Mouse (Mus musculus): ENCODE data around the gene Rps11. TPM values are rescaled to one million over a fixed set of nuclear protein-coding genes. Genes with fewer than 3 reads are reported as not detected.
A peak's percentile ranks its signal among the peaks of the same experiment; 100 is the strongest.

Rps11 gene
- polyA plus RNA-seq, 1 experiment from 2014 or later, result 1,305 TPM

- WGBS (ENCODE audit: insufficient replicate concordance), result 73% methylated on average over 4 of the region's 4 CpGs
- ATAC-seq (replicated peaks; ENCODE audit: insufficient number of reproducible peaks, low FRiP score, low TSS enrichment), result no peak
Observed at GRCm38 (mm10) chr7:45086084-45086483, 38.2 kb downstream of the Rps11 start.

DNA sequence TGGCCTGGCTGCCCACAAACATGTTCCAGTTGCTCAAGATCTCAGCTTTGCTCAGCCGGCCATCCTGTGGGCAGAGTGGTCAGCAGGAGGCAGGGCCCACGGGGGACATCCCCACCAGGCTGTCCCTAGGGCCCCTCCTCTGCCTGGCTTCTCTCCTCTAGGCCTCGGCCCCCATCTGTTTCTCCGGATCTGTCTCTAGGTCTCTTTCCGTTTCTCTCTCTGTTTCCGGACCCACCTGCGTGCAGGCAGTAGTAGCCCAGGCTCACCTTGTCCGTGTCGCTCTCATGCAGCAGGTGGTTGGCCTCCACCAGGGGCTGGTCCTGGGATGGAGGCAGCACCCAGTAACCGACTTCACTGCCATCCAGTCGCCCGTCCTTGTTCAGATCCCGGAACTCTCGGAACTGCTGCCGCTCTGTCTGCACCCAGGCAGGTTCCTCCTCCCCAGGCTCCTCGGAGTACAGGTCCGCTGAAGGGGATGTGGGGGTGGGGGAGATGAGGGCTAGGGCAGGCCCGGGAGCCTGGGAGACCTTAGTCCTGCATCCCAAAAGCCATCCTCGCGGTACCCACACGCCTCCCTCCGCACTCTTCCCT is 40.8 kb downstream of the Rps11 start:
- no peak for ATAC-seq (replicated peaks; ENCODE audit: insufficient number of reproducible peaks, low FRiP score, low TSS enrichment)

More at GRCm38 (mm10) chr7:45086084-45086483, 38.2 kb downstream of the Rps11 start:
- Histone ChIP-seq H3K4me1 (ENCODE audit: control insufficient read depth, insufficient read depth, low read length) (peaks cover 7% of the 10 kb centered on the region; the same call in 1 of the 2 replicates), H3K9ac (ENCODE audit: low read depth, low read length) (no peak overlapping the region), H3K27ac (ENCODE audit: low read depth, low read length) (no peak overlapping the region), H3K4me2 (no peak overlapping the region), H3K4me3 (ENCODE audit: low read depth, low read length) (no peak overlapping the region), H3K9me3 (replicated peaks; ENCODE audit: control insufficient read depth, low read length) (no peaks in the 10 kb centered on the region; the same call in 1 of the 2 replicates), H3K36me3 (ENCODE audit: control insufficient read depth, insufficient read depth, low read length) (peaks cover 47% of the 10 kb centered on the region), H3K27me3 (ENCODE audit: control insufficient read depth, insufficient read depth, low read length) (no peaks in the 10 kb centered on the region)

GRCm38 (mm10) chr7:45082401-45083299 is 41.6 kb downstream of the Rps11 start:
- Histone ChIP-seq H3K9ac (ENCODE audit: low read depth, low read length) (no peak overlapping the region), H3K27me3 (ENCODE audit: control insufficient read depth, insufficient read depth, low read length) (no peaks in the 10 kb centered on the region), H3K27ac (ENCODE audit: low read depth, low read length) (no peak overlapping the region), H3K4me2 (peak overlapping the region; percentile 12; the same call in 1 of the 2 replicates), H3K4me3 (ENCODE audit: low read depth, low read length) (no peak overlapping the region), H3K36me3 (ENCODE audit: control insufficient read depth, insufficient read depth, low read length) (peaks cover 37% of the 10 kb centered on the region), H3K4me1 (ENCODE audit: control insufficient read depth, insufficient read depth, low read length) (no peaks in the 10 kb centered on the region), H3K9me3 (replicated peaks; ENCODE audit: control insufficient read depth, low read length) (no peaks in the 10 kb centered on the region; the same call in 1 of the 2 replicates)
- WGBS (ENCODE audit: insufficient replicate concordance), result 59% methylated on average over 25 of the region's 25 CpGs
- no peak for ATAC-seq (replicated peaks; ENCODE audit: insufficient number of reproducible peaks, low FRiP score, low TSS enrichment)

More for the DNA sequence above, 40.8 kb downstream of the Rps11 start:
- H3K4me1 ChIP-seq (ENCODE audit: control insufficient read depth, insufficient read depth, low read length), result no peaks in the 10 kb centered on the region
- no peaks in the 10 kb centered on the region; the same call in 1 of the 2 replicates for H3K9me3 ChIP-seq (replicated peaks; ENCODE audit: control insufficient read depth, low read length)
- WGBS (ENCODE audit: insufficient replicate concordance), result 76% methylated on average over 22 of the region's 22 CpGs
- H3K36me3 ChIP-seq (ENCODE audit: control insufficient read depth, insufficient read depth, low read length), result peaks cover 41% of the 10 kb centered on the region
- H3K27ac ChIP-seq (ENCODE audit: low read depth, low read length), result no peak overlapping the region
- no peak overlapping the region for H3K4me3 ChIP-seq (ENCODE audit: low read depth, low read length)
- H3K9ac ChIP-seq (ENCODE audit: low read depth, low read length), result 0 out of 2 replicates have a peak overlapping the region, but pooled peaks have one; percentile 16
- H3K27me3 ChIP-seq (ENCODE audit: control insufficient read depth, insufficient read depth, low read length), result no peaks in the 10 kb centered on the region
- H3K4me2 ChIP-seq, result no peak overlapping the region

- no peak for ATAC-seq (replicated peaks; ENCODE audit: insufficient number of reproducible peaks, low FRiP score, low TSS enrichment)
- Histone ChIP-seq H3K4me3 (ENCODE audit: low read depth, low read length) (no peak overlapping the region), H3K9ac (ENCODE audit: low read depth, low read length) (no peak overlapping the region), H3K27ac (ENCODE audit: low read depth, low read length) (no peak overlapping the region), H3K4me2 (no peak overlapping the region), H3K4me1 (ENCODE audit: control insufficient read depth, insufficient read depth, low read length) (no peaks in the 10 kb centered on the region; the same call in 1 of the 2 replicates), H3K36me3 (ENCODE audit: control insufficient read depth, insufficient read depth, low read length) (peaks cover 27% of the 10 kb centered on the region), H3K9me3 (replicated peaks; ENCODE audit: control insufficient read depth, low read length) (no peaks in the 10 kb centered on the region; the same call in 1 of the 2 replicates), H3K27me3 (ENCODE audit: control insufficient read depth, insufficient read depth, low read length) (no peaks in the 10 kb centered on the region)
- 51% methylated on average over 5 of the region's 5 CpGs for WGBS (ENCODE audit: insufficient replicate concordance)
Observed at GRCm38 (mm10) chr7:45081016-45081415, 43.2 kb downstream of the Rps11 start.

- Histone ChIP-seq H3K4me3 (ENCODE audit: low read depth, low read length) (no peak overlapping the region), H3K27me3 (ENCODE audit: control insufficient read depth, insufficient read depth, low read length) (no peaks in the 10 kb centered on the region), H3K27ac (ENCODE audit: low read depth, low read length) (no peak overlapping the region), H3K4me1 (ENCODE audit: control insufficient read depth, insufficient read depth, low read length) (peaks cover 12% of the 10 kb centered on the region), H3K36me3 (ENCODE audit: control insufficient read depth, insufficient read depth, low read length) (peaks cover 20% of the 10 kb centered on the region), H3K9me3 (replicated peaks; ENCODE audit: control insufficient read depth, low read length) (no peaks in the 10 kb centered on the region; the same call in 1 of the 2 replicates), H3K9ac (ENCODE audit: low read depth, low read length) (no peak overlapping the region), H3K4me2 (no peak overlapping the region)
- under 1% methylated on average over 10 of the region's 10 CpGs for WGBS (ENCODE audit: insufficient replicate concordance)
- no peak for ATAC-seq (replicated peaks; ENCODE audit: insufficient number of reproducible peaks, low FRiP score, low TSS enrichment)
Observed at GRCm38 (mm10) chr7:45079856-45080255, 44.4 kb downstream of the Rps11 start.

DNA sequence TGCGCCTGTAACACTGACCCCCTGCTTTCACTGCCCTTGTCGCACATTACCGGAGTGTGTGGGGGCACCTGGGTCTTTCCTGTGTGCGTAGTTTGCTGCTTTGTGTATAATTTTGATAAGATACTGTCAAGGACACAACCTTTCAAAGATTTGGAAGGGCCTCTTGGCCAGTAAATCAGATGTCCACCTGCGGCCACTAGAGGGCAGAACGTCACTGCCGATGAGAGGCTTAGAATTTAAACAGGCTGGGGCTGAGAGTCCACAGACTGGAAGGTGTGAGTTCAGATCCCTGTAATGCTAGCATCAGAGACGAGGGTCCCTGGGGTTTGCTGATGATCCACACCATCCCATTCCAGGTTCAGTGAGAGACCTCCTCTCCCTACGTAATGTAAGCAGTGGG is 45.7 kb downstream of the Rps11 start:
- H3K36me3 ChIP-seq (ENCODE audit: control insufficient read depth, insufficient read depth, low read length), result peaks cover 16% of the 10 kb centered on the region
- no peak overlapping the region for H3K27ac ChIP-seq (ENCODE audit: low read depth, low read length)

GRCm38 (mm10) chr7:45077829-45078228 is 46.4 kb downstream of the Rps11 start:
- no peak for ATAC-seq (replicated peaks; ENCODE audit: insufficient number of reproducible peaks, low FRiP score, low TSS enrichment)
- peaks cover 13% of the 10 kb centered on the region for H3K4me1 ChIP-seq (ENCODE audit: control insufficient read depth, insufficient read depth, low read length)
- no peak overlapping the region for H3K27ac ChIP-seq (ENCODE audit: low read depth, low read length)
- peaks cover 9% of the 10 kb centered on the region for H3K36me3 ChIP-seq (ENCODE audit: control insufficient read depth, insufficient read depth, low read length)
- 91% methylated on average over 2 of the region's 2 CpGs for WGBS (ENCODE audit: insufficient replicate concordance)
- H3K4me3 ChIP-seq (ENCODE audit: low read depth, low read length), result no peak overlapping the region
- no peaks in the 10 kb centered on the region; the same call in 1 of the 2 replicates for H3K9me3 ChIP-seq (replicated peaks; ENCODE audit: control insufficient read depth, low read length)
- no peak overlapping the region for H3K9ac ChIP-seq (ENCODE audit: low read depth, low read length)
- no peak overlapping the region for H3K4me2 ChIP-seq
- no peaks in the 10 kb centered on the region for H3K27me3 ChIP-seq (ENCODE audit: control insufficient read depth, insufficient read depth, low read length)

More for the DNA sequence above, 45.7 kb downstream of the Rps11 start:
- no peak overlapping the region for H3K9ac ChIP-seq (ENCODE audit: low read depth, low read length)
- 31% methylated on average over 9 of the region's 9 CpGs for WGBS (ENCODE audit: insufficient replicate concordance)
- no peak overlapping the region for H3K4me2 ChIP-seq
- ATAC-seq (replicated peaks; ENCODE audit: insufficient number of reproducible peaks, low FRiP score, low TSS enrichment), result no peak
- no peaks in the 10 kb centered on the region; the same call in 1 of the 2 replicates for H3K9me3 ChIP-seq (replicated peaks; ENCODE audit: control insufficient read depth, low read length)
- peaks cover 13% of the 10 kb centered on the region for H3K4me1 ChIP-seq (ENCODE audit: control insufficient read depth, insufficient read depth, low read length)
- no peaks in the 10 kb centered on the region for H3K27me3 ChIP-seq (ENCODE audit: control insufficient read depth, insufficient read depth, low read length)
- no peak overlapping the region for H3K4me3 ChIP-seq (ENCODE audit: low read depth, low read length)

DNA sequence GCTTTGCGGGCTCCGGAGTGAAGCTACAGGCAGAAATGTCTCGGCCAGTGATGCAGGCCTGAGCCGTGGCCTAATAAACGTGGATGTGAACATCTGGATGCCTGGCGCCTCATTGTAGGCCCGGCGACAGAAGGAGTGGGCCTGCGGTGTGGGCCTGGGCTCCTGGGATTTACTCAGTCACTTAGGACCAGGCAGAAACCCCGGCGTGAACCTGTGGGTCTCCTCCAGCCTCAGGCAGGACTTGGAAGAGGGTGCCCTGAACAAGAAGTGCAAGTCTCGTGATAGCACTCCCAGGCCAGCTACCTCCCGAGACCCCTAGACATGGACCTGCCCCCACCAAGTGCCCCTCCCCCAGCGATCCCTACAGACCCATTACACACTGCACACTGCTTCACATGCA is 46.9 kb downstream of the Rps11 start:
- Histone ChIP-seq H3K36me3 (ENCODE audit: control insufficient read depth, insufficient read depth, low read length) (peaks cover 8% of the 10 kb centered on the region), H3K4me3 (ENCODE audit: low read depth, low read length) (no peak overlapping the region), H3K9ac (ENCODE audit: low read depth, low read length) (no peak overlapping the region), H3K27ac (ENCODE audit: low read depth, low read length) (no peak overlapping the region), H3K4me2 (no peak overlapping the region), H3K4me1 (ENCODE audit: control insufficient read depth, insufficient read depth, low read length) (peaks cover 13% of the 10 kb centered on the region), H3K27me3 (ENCODE audit: control insufficient read depth, insufficient read depth, low read length) (no peaks in the 10 kb centered on the region), H3K9me3 (replicated peaks; ENCODE audit: control insufficient read depth, low read length) (no peaks in the 10 kb centered on the region; the same call in 1 of the 2 replicates)
- 90% methylated on average over 14 of the region's 14 CpGs for WGBS (ENCODE audit: insufficient replicate concordance)
- no peak for ATAC-seq (replicated peaks; ENCODE audit: insufficient number of reproducible peaks, low FRiP score, low TSS enrichment)

Measured in heart, embryonic 11.5 days (tissue).